Mouse (Mus musculus): ENCODE data around the gene Ecm2.

The Ecm2 gene

DNA sequence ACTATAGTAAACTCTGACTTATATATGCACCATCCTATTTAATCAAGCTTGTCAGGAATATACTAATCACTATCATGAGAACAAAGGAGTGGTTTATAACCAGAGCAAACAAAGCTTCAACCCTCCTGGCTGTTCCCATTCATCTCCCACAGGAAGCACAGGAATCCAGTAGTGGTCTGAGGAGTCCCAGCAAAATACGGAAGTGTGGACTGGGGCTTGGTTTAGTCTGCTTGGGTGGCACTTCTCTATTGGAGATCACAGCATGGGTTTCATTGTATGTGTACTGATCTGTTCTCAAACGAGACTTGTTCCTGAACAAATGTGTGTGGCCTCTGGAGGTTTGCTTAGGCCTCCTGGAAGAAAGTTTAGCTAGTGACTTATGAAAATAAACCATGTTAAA lies 14.2 kb downstream of the Ecm2 start:
- no peak for DNase-seq

DNA sequence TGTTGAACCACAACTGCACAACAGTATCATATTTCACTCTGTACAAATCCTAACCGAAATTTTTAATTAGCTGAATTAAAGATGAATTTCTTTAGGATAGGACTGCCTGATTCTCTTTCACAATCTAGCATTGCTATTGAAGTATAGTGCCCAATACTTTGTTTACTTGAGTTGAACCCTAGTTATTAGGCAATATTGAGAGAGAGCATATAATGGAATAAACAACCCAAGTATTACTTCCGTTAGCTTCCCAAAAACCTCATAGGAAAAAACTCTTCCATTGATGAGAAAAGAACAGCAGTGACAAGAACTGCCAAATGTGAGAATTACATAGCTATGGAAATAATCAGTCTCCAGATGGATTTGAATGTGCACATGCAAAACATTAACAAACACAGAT lies 21.6 kb downstream of the Ecm2 start:
- DNase-seq = no peak

DNA sequence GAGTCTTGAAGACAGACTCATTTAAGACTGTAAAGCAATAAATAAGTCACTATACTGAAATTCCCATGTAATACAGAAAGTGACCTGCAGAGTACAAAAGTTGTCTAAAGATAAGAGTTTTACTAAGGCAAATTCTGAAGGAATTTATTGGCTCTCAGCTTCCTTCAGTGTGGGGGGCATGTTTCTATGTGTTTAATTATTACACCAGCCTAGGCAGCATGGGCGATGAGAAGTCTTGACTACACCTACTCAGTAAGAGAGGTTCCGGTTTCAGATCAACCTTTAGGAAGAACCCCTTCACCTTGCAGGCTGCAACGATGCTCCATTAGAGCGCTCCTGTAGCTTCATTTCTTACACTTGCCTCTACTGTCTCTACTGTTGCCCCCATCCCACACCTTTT lies 26.0 kb downstream of the Ecm2 start:
- DNase-seq = no peak

DNA sequence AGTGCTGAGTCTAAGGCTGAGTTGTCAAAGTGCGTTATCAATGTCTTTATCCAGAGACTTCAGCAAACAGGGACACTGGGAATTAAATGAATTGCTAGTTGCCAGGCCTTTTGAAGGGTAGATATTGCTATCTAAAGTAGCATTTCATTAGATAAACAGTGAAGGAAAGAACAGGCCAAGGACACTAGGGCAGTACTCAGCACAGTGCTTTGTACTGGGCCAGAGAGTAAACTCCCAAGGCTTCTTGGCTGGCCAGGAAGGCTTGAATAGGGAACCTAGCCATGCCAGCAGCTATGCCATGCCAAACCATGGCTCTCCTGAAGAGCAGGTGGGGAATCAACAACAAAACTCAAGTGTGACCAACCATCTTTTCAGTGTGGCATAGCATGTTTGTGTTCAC lies 32.3 kb downstream of the Ecm2 start:
- no peak for DNase-seq

DNA sequence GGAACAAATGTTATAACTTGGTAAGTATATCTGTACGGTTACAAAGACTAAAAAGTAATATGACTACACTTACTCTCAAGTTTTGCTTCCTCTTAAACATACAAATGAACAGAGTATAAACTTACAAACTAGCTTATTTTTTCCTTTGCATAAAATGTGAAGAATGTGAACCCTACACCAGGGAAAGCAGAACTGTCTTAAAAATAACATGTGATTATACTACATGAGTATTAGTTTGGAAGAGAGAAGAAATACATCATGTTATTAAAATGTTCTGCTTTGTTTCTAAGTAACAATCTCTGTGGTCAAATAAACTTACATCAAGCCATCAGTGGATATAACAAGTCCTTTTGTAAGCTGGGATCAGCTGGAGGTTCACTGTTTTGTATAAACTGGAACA lies 34.1 kb downstream of the Ecm2 start:
- DNase-seq = no peak

DNA sequence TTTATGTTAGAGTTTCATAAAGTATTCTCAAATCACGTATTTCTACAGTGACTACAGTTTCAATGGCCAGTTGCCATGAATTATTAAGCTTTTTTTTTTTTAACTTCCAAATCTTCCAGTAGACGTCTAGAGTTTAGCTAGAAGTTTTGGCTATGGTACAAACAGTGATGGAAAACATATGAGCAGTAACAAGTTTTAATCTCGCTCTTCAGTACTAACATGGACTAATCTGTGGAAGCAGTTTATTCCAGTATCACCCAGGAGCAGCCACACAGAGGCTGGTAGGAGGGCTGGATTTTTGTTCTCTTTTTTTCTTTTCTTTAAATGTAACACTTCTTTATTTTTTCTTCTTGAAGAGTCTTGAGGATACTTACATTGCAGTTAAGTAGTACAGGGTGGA lies 39.7 kb downstream of the Ecm2 start, which contains the start of gene Aspn:
TSS of gene Aspn (plus strand) at position 165 of the 400 bp plus-strand sequence.
- DNase-seq = no peak

DNA sequence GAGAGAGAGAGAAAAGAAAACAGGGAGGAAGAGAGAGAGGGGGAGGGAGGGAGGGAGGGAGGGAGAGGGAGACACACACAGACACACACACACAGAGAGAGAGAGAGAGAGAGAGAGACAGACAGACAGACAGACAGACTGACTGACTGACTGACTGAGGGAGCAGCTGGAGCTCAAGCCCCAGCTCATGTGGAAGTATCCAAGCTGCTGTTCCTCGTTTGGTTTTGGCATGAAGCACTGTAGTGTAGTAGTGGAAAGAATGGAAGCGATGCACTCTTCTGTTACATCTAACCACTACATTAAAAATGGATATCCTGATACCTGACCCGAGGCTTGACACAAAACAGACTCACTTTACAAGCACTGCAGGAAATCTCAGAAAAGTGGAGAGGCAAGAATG lies 41.0 kb downstream of the Ecm2 start:
- peak; percentile 29 for DNase-seq

DNA sequence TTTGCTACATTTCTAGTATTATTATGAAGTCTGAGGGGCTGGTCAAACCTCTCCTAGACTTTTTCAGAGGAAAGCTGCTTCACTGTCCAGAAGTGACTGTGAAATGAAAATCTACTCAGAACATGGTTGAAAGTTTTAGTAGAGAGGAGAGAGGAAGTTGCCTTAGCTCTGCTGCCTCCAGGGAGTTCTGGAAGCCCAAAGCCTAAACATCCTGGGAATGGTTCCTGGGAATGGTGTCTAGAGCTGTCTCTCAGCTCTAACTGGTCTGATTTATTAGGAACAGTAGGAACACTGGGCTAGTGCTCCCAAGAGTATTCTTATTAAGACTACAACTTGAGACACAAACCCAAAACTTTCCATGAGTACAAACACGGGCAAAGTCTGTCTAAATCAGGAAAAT lies 41.9 kb downstream of the Ecm2 start:
- DNase-seq = peak; percentile 22

DNA sequence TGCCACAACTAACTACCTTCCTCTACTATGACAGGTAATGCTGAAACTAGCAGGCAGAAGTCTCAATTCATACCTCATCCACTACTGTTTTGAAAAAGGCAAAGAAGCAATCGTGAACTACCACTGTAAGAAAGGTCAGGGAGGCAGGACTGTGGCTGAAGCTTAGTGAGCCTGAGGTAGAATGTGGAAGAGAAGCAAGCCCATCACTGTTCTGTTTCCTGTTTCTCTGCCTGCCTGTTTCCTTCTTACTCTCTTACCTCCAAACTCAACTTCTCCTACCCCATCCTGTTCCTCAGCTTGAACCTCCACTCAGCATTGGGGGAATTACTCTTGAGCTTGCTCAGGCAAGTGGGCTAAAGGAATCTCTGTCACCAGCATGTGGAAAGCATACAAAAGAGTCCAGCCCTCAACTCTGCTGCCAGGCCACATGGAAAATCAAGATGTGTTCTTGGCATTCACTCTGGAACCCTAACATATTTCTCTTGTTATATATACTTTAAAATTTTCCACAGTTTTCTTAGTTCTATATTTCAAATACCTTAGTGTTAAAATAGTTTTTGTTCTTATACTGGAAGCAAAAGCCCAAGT lies 43.0 kb downstream of the Ecm2 start:
- no peak for DNase-seq

DNA sequence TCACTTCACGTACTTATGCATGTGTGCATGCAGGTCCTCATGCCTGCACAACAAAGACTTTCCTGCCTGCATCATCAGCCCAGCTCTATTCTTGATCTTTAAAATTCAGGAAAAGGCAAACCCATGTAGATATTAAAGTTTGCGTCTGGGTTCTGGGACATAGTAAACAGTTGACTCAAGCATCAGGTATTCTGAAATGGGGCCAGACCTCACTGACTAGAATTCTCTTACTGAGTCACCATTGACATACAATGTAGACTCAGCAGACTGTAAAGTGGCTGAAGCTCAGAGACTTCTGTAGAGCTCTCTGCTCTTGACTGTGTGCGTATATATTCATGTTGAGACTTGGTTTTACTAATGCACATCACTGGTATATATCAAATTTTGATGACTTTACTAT lies 45.0 kb downstream of the Ecm2 start:
- DNase-seq = no peak

DNA sequence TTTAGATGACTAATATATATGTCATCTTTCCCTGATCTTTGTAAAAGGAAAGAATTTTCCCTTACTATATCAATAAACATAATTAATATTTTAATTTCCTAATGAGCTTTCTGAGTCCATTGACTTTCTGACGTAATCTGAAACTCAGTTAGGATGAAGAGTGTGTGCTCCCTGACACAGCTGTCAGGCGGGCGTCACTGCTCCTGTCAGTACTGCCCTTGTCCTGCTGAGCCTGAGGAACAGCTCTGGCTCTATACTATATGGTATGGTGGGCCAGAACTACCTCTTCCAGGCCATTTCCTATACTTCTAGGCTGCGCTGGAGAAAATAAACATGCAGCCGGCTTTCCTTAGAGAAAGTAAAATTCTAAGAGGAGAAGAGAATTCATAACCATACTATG lies 49.9 kb downstream of the Ecm2 start:
- DNase-seq = no peak

DNA sequence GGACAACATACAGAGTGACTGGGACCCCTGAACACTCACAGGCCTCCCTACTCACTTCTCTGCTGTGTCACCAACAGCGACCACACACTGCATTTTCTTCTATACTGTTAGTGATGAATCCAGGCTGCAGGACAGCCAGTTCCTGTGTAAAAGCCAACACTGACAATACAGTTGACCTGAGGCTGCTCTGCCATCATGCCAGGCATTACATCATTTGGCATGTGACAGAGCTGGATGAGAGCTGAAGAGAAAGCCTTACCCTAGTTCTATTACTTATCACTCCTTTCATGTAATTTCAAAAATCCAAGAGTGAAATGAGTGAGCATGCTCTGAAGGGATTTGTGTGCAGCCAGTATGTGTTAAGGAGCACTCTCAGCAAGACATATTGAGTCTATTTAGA lies 51.6 kb downstream of the Ecm2 start:
- no peak for DNase-seq

DNA sequence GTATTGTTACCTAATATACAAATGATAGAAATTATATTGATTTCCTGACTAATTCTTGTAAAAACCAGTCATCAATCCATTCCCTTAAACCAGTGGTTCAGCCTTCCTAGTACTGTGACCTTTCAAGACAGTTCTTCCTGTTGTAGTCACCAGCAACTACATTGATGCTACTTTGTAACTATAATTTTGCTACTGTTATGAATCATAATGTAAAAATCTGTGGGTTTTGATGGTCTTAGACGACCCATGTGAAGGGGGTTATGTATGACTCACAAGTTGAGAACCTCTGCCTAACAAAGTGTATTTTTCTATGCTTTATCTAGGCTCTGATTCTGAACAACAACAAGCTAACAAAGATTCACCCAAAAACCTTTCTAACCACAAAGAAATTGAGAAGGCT lies 52.3 kb downstream of the Ecm2 start:
- no peak for DNase-seq

DNA sequence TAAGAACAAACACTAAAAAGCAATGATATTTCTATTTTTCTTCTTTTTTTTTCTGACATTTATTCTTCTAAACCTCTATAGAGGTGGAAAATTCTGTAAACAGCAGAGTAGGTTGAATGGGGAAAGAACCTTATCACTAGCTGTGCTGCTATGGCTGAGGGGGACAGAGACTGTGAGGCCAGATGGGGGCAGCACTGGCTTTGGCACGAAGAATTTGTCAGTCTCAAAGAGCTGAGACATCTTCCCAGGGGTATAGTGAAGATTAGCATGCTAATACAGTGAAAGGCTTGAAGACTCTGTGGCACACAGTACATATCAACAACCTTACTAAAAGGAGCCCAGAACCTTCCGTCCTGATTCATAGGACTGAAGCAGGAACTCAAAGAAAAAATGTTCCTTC lies 54.6 kb downstream of the Ecm2 start:
- DNase-seq = peak; percentile 76

DNA sequence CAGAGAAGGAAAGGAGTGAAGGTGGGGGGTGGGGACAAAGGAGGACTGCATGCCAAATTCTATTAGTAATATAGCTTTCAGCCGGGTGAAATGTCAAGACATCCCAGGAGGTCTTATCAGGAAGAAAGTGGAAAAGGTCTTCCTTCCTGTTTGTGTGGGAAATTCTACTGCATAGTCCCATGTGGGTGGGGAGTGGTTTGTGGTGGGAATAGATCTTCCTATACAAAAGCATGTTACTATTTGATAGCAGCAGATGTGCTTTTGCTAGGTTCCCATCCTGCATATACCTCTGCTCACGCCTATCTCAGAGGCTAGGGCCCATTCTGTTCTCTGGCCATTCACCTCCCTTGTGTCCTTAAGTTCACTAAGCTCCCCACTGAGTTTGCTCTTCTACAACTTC lies 56.3 kb downstream of the Ecm2 start:
- no peak for DNase-seq

DNA sequence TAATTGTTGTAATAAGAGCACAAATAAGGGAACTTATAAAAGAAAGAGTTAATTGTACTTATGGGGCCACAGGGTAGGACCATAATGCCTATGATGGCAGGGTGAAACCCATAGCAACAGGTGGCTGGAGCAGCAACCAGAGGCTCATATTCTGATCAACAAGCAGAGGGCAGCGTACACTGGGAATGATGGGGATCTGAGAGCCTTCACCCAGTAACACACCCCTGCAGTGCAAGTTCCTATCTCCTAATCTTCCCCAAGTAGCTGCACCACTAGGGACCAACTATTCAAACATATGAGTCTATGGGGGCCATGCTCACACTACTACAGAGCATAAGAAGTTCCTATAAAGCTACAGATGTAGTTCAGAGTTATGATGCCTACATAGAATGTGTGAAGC lies 59.7 kb downstream of the Ecm2 start:
- no peak for DNase-seq

DNA sequence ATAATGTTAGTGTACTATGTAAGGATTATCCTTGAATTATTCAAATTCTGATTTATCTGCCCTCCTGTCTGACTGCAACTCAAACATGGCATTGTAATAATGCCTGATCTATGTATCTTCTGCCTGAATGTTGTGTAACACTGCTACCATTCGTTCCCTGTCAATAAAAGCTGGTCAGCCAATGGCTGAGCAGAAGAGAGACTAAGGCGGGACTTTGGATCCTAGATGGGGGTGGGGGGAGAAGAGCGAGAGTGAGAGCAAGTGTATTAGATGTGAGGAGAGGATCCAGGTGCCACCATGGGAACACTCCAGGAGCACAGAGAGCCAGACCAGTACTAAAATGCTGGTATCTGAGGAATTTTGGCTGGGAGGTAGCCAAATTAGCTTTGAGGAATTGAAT lies 65.8 kb downstream of the Ecm2 start:
- DNase-seq = no peak

DNA sequence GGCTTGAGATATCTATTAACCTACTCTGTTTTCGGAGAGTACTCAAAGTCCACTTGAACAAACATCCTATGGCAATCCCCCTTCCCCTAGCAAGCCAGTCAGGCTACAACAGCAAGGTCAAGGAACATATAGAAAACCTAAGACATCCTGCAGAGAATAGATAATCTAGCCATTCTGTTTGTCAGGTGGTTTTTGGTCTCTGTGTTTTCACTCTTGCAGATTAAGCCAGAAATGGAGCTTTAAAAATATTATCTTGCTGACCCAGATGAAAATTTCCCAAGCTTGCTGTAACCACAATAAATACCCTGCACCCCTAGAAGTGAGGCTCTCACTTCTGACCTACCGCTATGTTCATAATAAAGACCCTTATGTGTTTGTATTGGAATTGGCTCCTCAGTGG lies 66.8 kb downstream of the Ecm2 start:
- DNase-seq = no peak

DNA sequence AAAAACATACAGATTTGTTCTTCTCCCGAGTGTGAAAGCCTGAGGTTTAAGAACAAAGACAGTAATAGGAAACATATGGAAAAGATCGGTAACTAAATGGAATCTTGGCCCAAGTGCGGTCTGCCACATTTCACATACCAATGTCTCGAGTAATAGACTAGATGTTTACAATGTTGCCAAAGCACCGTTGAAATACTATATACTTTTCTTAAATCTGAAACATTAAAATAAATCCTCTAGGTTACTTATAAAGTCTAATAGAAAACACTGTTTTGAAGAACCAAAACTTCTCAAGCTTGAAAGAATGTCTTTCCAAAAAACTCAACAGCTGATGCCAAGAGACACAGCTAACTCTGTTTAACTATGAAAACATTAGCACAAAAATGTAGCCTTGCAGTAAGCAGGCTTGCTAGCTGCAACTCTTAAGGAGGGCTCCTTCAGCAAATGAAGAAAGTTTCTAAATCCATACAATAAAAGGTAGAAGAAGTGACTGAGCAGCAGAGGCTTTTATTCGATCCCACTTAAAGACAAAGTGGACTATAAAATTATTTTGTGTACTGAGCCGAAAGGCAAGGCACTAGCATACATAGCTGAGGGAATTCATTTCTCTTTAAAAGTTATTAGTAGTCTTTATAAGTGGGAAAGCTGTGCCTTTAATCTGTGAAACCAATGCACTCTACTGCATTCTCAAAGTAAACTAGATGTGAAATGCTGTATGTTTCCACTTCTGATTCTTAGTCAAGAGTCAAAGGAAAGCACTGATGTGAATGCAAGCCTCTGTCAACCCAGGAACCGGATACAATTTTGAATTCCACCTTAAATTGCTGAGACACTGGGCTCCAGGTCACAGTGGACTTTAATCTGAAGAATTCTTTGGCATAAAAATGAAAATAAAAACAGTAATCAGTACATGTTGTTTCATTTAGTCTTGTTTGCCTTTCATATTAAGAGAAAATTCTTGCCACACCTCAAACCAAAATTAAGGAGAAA lies 77.2 kb downstream of the Ecm2 start, which contains the start of gene Omd:
TSS of gene Omd (plus strand) at position 922 of the 990 bp plus-strand sequence.
- DNase-seq = no peak

All from kidney, postnatal 10 days (tissue).